Mouse (Mus musculus): ENCODE data around the gene Tmcc3.

DNA sequence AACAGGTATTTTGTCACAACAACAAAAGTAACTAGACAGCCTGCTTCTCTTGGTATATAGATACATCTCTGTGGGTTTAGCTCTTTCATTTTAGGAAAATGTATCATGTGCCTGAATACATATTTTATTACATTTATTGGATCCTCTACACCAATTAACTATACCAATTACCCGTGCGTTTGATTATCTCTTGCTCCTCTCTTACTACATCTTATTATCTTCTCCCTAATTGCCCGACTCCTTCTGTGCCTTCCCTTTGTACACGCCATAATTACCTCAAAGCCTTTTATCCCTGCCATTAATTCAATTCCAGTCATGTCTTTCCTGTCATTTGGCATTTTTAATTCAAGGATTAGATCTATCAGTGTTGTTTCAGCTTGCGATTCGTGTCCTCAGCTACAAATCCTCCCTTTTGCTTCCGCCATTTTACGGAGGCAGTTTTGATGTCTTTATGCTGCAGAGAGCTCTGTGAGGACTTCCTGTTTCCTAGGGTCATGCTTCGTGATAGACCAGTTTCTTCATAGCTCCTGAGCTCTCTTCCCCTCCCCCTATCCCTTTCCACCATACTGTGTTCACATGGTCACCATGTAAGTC is 7.6 kb upstream of the Tmcc3 start:
- no peak for TF ChIP-seq CTCF (conservative IDR thresholded peaks at IDR 0.05; ENCODE audit: low read length)
- TF ChIP-seq POU5F1 (IDR thresholded peaks at IDR 0.05; ENCODE audit: borderline replicate concordance, low read length) = no peak
- TF ChIP-seq NANOG (IDR thresholded peaks at IDR 0.05; ENCODE audit: borderline replicate concordance, low read length) = no peak
